Mouse (Mus musculus) kidney, postnatal 0 days (tissue): ENCODE measurements around the gene Unk. TPM values are rescaled to one million over a fixed set of nuclear protein-coding genes. Genes with fewer than 3 reads are reported as not detected.

Source experiments
- ATAC-seq: fragments of 200-750 bp; cut with Nextera tagmentation; replicated peaks from 2 replicates; pipeline ENCODE4 v1.8.0; 2017; ENCODE audit warnings: low read depth, moderate number of reproducible peaks, moderate TSS enrichment, moderate library complexity; ENCODE audit not compliant: low FRiP score
- DNase-seq: peaks from one replicate; pipeline ENCODE4 v3.0.0-alpha.2; 2016; ENCODE audit warnings: low spot score
- H3K27ac ChIP-seq: fragments of 300-500 bp; sonication (generic); 2 replicates; pipeline ENCODE4 v1.5.1; 2014; ENCODE audit warnings: mild to moderate bottlenecking
- H3K27me3 ChIP-seq: fragments of 300-500 bp; sonication (generic); 2 replicates; pipeline ENCODE4 v1.6.1; 2014; ENCODE audit warnings: low read length, mixed read lengths; ENCODE audit not compliant: insufficient read depth
- H3K36me3 ChIP-seq: fragments of 300-500 bp; sonication (generic); 2 replicates; pipeline ENCODE4 v1.6.1; 2014; ENCODE audit warnings: low read length, mixed read lengths; ENCODE audit not compliant: insufficient read depth
- H3K4me1 ChIP-seq: fragments of 300-500 bp; sonication (generic); replicated peaks from 2 replicates; pipeline ENCODE4 v1.6.1; 2014; ENCODE audit warnings: antibody characterized with exemption, low read length, mixed read lengths; ENCODE audit not compliant: insufficient read depth
- H3K4me2 ChIP-seq: fragments of 300-500 bp; sonication (generic); 2 replicates; pipeline ENCODE4 v1.6.1; 2014; ENCODE audit warnings: mild to moderate bottlenecking, low read length, moderate library complexity, mixed read lengths
- H3K4me3 ChIP-seq: fragments of 300-500 bp; sonication (generic); replicated peaks from 2 replicates; pipeline ENCODE4 v1.5.1; 2014; ENCODE audit warnings: low read depth, low read length
- H3K9ac ChIP-seq: fragments of 300-500 bp; sonication (generic); 2 replicates; pipeline ENCODE4 v1.6.1; 2014; ENCODE audit warnings: low read depth, low read length
- H3K9me3 ChIP-seq: fragments of 300-500 bp; sonication (generic); replicated peaks from 2 replicates; pipeline ENCODE4 v1.6.1; 2016; ENCODE audit warnings: low read length, inconsistent platforms, mixed read lengths
- CTCF ChIP-seq: IDR thresholded peaks from 2 replicates; pipeline ENCODE4 v1.5.1; 2016; ENCODE audit warnings: antibody characterized with exemption, low read depth, mild to moderate bottlenecking, moderate library complexity
- WGBS: fragments of 180-500 bp; shearing (Covaris S2); extraction: QIAGEN DNeasy Blood & Tissue Kit; methylation state at CpG from one replicate; pipeline ENCODE4 v1.1.7; 2014; 5-methylcytosine and 5-hydroxymethylcytosine counted together
- polyA plus RNA-seq: library from polyadenylated mRNA; unstranded; fragments of >200 nt; fragmentation: Nextera tagmentation; extraction: Ambion mirVana; gene quantifications from 2 replicates; pipeline ENCODE4 v1.2.1, GENCODE M21; 2015

Unk gene
- polyA plus RNA-seq, 1 experiment from 2014 or later: 21.4 TPM

- Histone ChIP-seq H3K4me1 (peaks cover 30% of the 10 kb centered on the region; the same call in 1 of the 2 replicates), H3K9ac (peak overlapping the region; percentile 73), H3K4me2 (peak overlapping the region; percentile 84), H3K27ac (peak overlapping the region; percentile 80), H3K9me3 (no peaks in the 10 kb centered on the region), H3K36me3 (no peaks in the 10 kb centered on the region; the same call in 1 of the 2 replicates), H3K27me3 (no peaks in the 10 kb centered on the region), H3K4me3 (peak overlapping the region; percentile 58)
- ATAC-seq: peak; percentile 61
- under 1% methylated on average over 35 of the region's 35 CpGs for WGBS
- TF ChIP-seq CTCF: no peak
- peak; percentile 61 for DNase-seq
These were observed 80.0 kb downstream of the Unk start for GRCm38 (mm10) chr11:116110131-116110530.

- TF ChIP-seq CTCF: no peak
- Histone ChIP-seq H3K9ac (peak overlapping the region; percentile 73), H3K4me3 (peak overlapping the region; percentile 58), H3K9me3 (no peaks in the 10 kb centered on the region), H3K4me2 (peak overlapping the region; percentile 84), H3K4me1 (peaks cover 30% of the 10 kb centered on the region; the same call in 1 of the 2 replicates), H3K27me3 (no peaks in the 10 kb centered on the region), H3K27ac (peak overlapping the region; percentile 80), H3K36me3 (no peaks in the 10 kb centered on the region; the same call in 1 of the 2 replicates)
- WGBS: 22% methylated on average over 10 of the region's 10 CpGs
- peak; percentile 41 for ATAC-seq
- peak; percentile 63 for DNase-seq
These were observed 80.4 kb downstream of the Unk start for GRCm38 (mm10) chr11:116110540-116110939.

Other genes with a start within 250 kb of the Unk start
- 14.2 and 14.4 TPM in 2 replicates for gene Caskin2, start 216.7 kb upstream of the Unk start, polyA plus RNA-seq
- 34.7 and 36.2 TPM in 2 replicates for gene Tsen54, start 215.6 kb upstream of the Unk start, polyA plus RNA-seq
- gene Llgl2, start 206.3 kb upstream of the Unk start, polyA plus RNA-seq: 54.5 and 61.2 TPM in 2 replicates
- 16.5 and 17.6 TPM in 2 replicates for gene Myo15b, start 171.9 kb upstream of the Unk start, polyA plus RNA-seq
- 11.1 and 12.1 TPM in 2 replicates for gene Smim5, start 130.4 kb upstream of the Unk start, polyA plus RNA-seq
- gene Smim6, start 118.3 kb upstream of the Unk start, polyA plus RNA-seq: 13.7 and 16.1 TPM in 2 replicates
- gene Sap30bp, start 97.0 kb upstream of the Unk start, polyA plus RNA-seq: 37.2 and 40.1 TPM in 2 replicates
- 11.1 and 11.7 TPM in 2 replicates for gene Recql5, start 96.8 kb upstream of the Unk start, polyA plus RNA-seq
- gene Itgb4, start 55.6 kb upstream of the Unk start, polyA plus RNA-seq: 2.9 and 3.1 TPM in 2 replicates
- 149 and 156 TPM in 2 replicates for gene Galk1, start 17.6 kb upstream of the Unk start, polyA plus RNA-seq
- 1,980 and 2,021 TPM in 2 replicates for gene H3f3b, start 2.4 kb upstream of the Unk start, polyA plus RNA-seq
- 0.54 and 0.75 TPM in 2 replicates for gene Unc13d, start 47.6 kb downstream of the Unk start, polyA plus RNA-seq
- gene Wbp2, start 56.7 kb downstream of the Unk start, polyA plus RNA-seq: 121 and 125 TPM in 2 replicates
- 40.8 and 41.7 TPM in 2 replicates for gene Trim47, start 96.9 kb downstream of the Unk start, polyA plus RNA-seq
- 3.1 and 3.3 TPM in 2 replicates for gene Trim65, start 100.8 kb downstream of the Unk start, polyA plus RNA-seq
- 81.1 and 89.8 TPM in 2 replicates for gene Mrpl38, start 108.5 kb downstream of the Unk start, polyA plus RNA-seq
- 16.8 and 20.0 TPM in 2 replicates for gene Fbf1, start 137.8 kb downstream of the Unk start, polyA plus RNA-seq
- gene Ten1, start 168.5 kb downstream of the Unk start, polyA plus RNA-seq: 44.0 and 47.2 TPM in 2 replicates
- 55.5 and 64.0 TPM in 2 replicates for gene Acox1, start 168.7 kb downstream of the Unk start, polyA plus RNA-seq
- 3.9 and 4.1 TPM in 2 replicates for gene Evpl, start 207.8 kb downstream of the Unk start, polyA plus RNA-seq
- 62.1 and 69.1 TPM in 2 replicates for gene Srp68, start 243.9 kb downstream of the Unk start, polyA plus RNA-seq